Mouse (Mus musculus) forebrain, embryonic 14.5 days (tissue): ENCODE measurements around the gene Rsph6a. TPM values are rescaled to one million over a fixed set of nuclear protein-coding genes. Genes with fewer than 3 reads are reported as not detected.

Source experiments
- ATAC-seq: fragments of 200-750 bp; cut with Nextera tagmentation; 2 replicates; pipeline ENCODE4 v1.8.0; 2017; ENCODE audit warnings: mild to moderate bottlenecking, moderate library complexity
- DNase-seq: peaks from one replicate; pipeline ENCODE4 v3.0.0-alpha.2; 2015; ENCODE audit warnings: low spot score
- H3K27ac ChIP-seq: fragments of 300-500 bp; sonication (generic); 2 replicates; pipeline ENCODE4 v1.5.1; 2014; ENCODE audit warnings: low read depth, mild to moderate bottlenecking, control low read depth, low read length, moderate library complexity
- H3K27me3 ChIP-seq: fragments of 300-500 bp; sonication (generic); replicated peaks from 2 replicates; pipeline ENCODE4 v1.6.1; 2014; ENCODE audit warnings: low read length, control low read depth, mixed read lengths; ENCODE audit not compliant: control insufficient read depth, insufficient read depth
- H3K36me3 ChIP-seq: fragments of 300-500 bp; sonication (generic); 2 replicates; pipeline ENCODE4 v1.6.1; 2014; ENCODE audit warnings: low read length, control low read depth; ENCODE audit not compliant: control insufficient read depth, insufficient read depth
- H3K4me1 ChIP-seq: fragments of 300-500 bp; sonication (generic); 2 replicates; pipeline ENCODE4 v1.6.1; 2014; ENCODE audit warnings: antibody characterized with exemption, low read length, control low read depth; ENCODE audit not compliant: control insufficient read depth, insufficient read depth
- H3K4me2 ChIP-seq: fragments of 300-500 bp; sonication (generic); 2 replicates; pipeline ENCODE4 v1.6.1; 2014; ENCODE audit warnings: mild to moderate bottlenecking, control low read depth, low read length
- H3K4me3 ChIP-seq: fragments of 300-500 bp; sonication (generic); 2 replicates; pipeline ENCODE4 v1.5.1; 2014; ENCODE audit warnings: low read depth, low read length, control low read depth
- H3K9ac ChIP-seq: fragments of 300-500 bp; sonication (generic); 2 replicates; pipeline ENCODE4 v1.6.1; 2014; ENCODE audit warnings: mild to moderate bottlenecking, low read length, control low read depth, moderate library complexity
- H3K9me3 ChIP-seq: fragments of 300-500 bp; sonication (generic); replicated peaks from 2 replicates; pipeline ENCODE4 v1.6.1; 2016; ENCODE audit warnings: low read length, control low read depth, mixed read lengths; ENCODE audit not compliant: control insufficient read depth
- WGBS: fragments of 180-500 bp; shearing (Covaris S2); extraction: QIAGEN DNeasy Blood & Tissue Kit; methylation state at CpG from one replicate; pipeline ENCODE4 v1.1.7; 2014; 5-methylcytosine and 5-hydroxymethylcytosine counted together
- polyA plus RNA-seq: library from polyadenylated mRNA; unstranded; fragments of >200 nt; fragmentation: Nextera tagmentation; extraction: Ambion mirVana; gene quantifications from 2 replicates; pipeline ENCODE4 v1.2.1, GENCODE M21; 2014

The Rsph6a gene
- polyA plus RNA-seq, 1 experiment from 2014 or later = not detected

GRCm38 (mm10) chr7:19016042-19016441 lies 38.4 kb upstream of the Rsph6a start:
- no peak for DNase-seq
- 90% methylated on average over 4 of the region's 4 CpGs for WGBS
- Histone ChIP-seq H3K4me2 (no peak overlapping the region), H3K9ac (no peak overlapping the region), H3K36me3 (no peaks in the 10 kb centered on the region), H3K9me3 (no peaks in the 10 kb centered on the region), H3K4me3 (no peak overlapping the region), H3K27me3 (peaks cover 2% of the 10 kb centered on the region), H3K4me1 (no peaks in the 10 kb centered on the region; the same call in 1 of the 2 replicates), H3K27ac (no peak overlapping the region)
- no peak for ATAC-seq

DNA sequence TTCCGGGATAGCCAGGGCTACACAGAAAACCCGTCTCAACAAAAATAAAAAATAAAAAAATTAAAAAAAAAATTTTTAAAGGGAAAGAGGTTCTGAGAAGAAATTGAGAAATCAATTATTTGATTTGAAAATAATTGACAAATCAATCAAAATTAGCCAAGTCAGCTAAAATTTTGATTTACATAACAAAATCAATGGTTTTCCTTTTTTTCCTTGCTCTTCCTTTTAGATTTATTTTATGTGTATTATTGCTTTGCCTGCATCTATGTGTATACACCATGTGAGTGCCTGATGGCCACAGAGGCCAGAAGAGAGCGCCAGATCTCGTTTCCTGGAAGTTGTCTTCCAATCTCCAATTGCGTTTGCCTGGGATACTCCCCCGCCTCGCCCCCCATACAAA lies 36.6 kb upstream of the Rsph6a start:
- Histone ChIP-seq H3K9ac (no peak overlapping the region), H3K4me2 (no peak overlapping the region), H3K9me3 (no peaks in the 10 kb centered on the region), H3K4me1 (no peaks in the 10 kb centered on the region), H3K27ac (no peak overlapping the region), H3K36me3 (no peaks in the 10 kb centered on the region), H3K4me3 (no peak overlapping the region), H3K27me3 (peaks cover 21% of the 10 kb centered on the region)
- 91% methylated on average over 7 of the region's 7 CpGs for WGBS
- no peak for ATAC-seq
- DNase-seq = no peak

GRCm38 (mm10) chr7:19021048-19021447 lies 33.4 kb upstream of the Rsph6a start:
- no peaks in the 10 kb centered on the region for H3K36me3 ChIP-seq
- no peak for ATAC-seq
- no peaks in the 10 kb centered on the region for H3K9me3 ChIP-seq
- H3K9ac ChIP-seq = no peak overlapping the region
- no peak for DNase-seq
- H3K4me3 ChIP-seq = no peak overlapping the region
- peaks cover 30% of the 10 kb centered on the region for H3K27me3 ChIP-seq
- no peak overlapping the region for H3K4me2 ChIP-seq
- H3K4me1 ChIP-seq = peaks cover 4% of the 10 kb centered on the region; the same call in 1 of the 2 replicates
- WGBS = 23% methylated on average over 8 of the region's 8 CpGs
- H3K27ac ChIP-seq = no peak overlapping the region

GRCm38 (mm10) chr7:19022189-19022958 lies 32.1 kb upstream of the Rsph6a start:
- Histone ChIP-seq H3K4me3 (no peak overlapping the region), H3K9me3 (no peaks in the 10 kb centered on the region), H3K4me1 (peaks cover 4% of the 10 kb centered on the region; the same call in 1 of the 2 replicates), H3K27ac (no peak overlapping the region), H3K36me3 (no peaks in the 10 kb centered on the region), H3K27me3 (peaks cover 30% of the 10 kb centered on the region), H3K4me2 (no peak overlapping the region), H3K9ac (no peak overlapping the region)
- no peak for ATAC-seq
- no peak for DNase-seq
- 67% methylated on average over 18 of the region's 18 CpGs for WGBS

- Histone ChIP-seq H3K4me2 (peak within 1 kb of the TSS; percentile 87), H3K36me3 (0 out of 2 replicates have a peak, but pooled peaks cover under 1% of the 10 kb centered on the region), H3K27ac (peak within 1 kb of the TSS; percentile 23; the same call in 1 of the 2 replicates), H3K4me3 (peak within 1 kb of the TSS; percentile 87), H3K27me3 (peaks cover 30% of the 10 kb centered on the region), H3K9ac (peak within 1 kb of the TSS; percentile 92), H3K4me1 (peaks cover 4% of the 10 kb centered on the region; the same call in 1 of the 2 replicates), H3K9me3 (no peaks in the 10 kb centered on the region)
- 3% methylated on average over 29 of the region's 30 CpGs for WGBS
- ATAC-seq (peak; percentile 11), DNase-seq (no peak)
Measured at GRCm38 (mm10) chr7:19023357-19023814, 31.1 kb upstream of the Rsph6a start, which contains the start of gene Foxa3. Gene Foxa3 (minus strand): TSS chr7:19023538.

GRCm38 (mm10) chr7:19024096-19024506 lies 30.4 kb upstream of the Rsph6a start, which contains the start of gene Sympk:
Gene Sympk (plus strand): TSS chr7:19024377.
- peak within 1 kb of the TSS; percentile 23 for H3K27ac ChIP-seq
- no peaks in the 10 kb centered on the region for H3K9me3 ChIP-seq
- H3K4me1 ChIP-seq = peaks cover 4% of the 10 kb centered on the region; the same call in 1 of the 2 replicates
- H3K4me3 ChIP-seq = peak within 1 kb of the TSS; percentile 87
- H3K27me3 ChIP-seq = peaks cover 30% of the 10 kb centered on the region
- peak within 1 kb of the TSS; percentile 87 for H3K4me2 ChIP-seq
- ATAC-seq (peak; percentile 97), DNase-seq (peak; percentile 98)
- peak within 1 kb of the TSS; percentile 92 for H3K9ac ChIP-seq
- under 1% methylated on average over 50 of the region's 50 CpGs for WGBS
- H3K36me3 ChIP-seq = peaks cover 8% of the 10 kb centered on the region

- peak overlapping the region; percentile 87 for H3K4me2 ChIP-seq
- peak overlapping the region; percentile 92 for H3K9ac ChIP-seq
- no peaks in the 10 kb centered on the region for H3K9me3 ChIP-seq
- ATAC-seq = peak; percentile 71
- H3K27me3 ChIP-seq = peaks cover 30% of the 10 kb centered on the region
- peaks cover 14% of the 10 kb centered on the region for H3K36me3 ChIP-seq
- peak; percentile 11 for DNase-seq
- WGBS = 3% methylated on average over 26 of the region's 36 CpGs
- H3K4me1 ChIP-seq = peaks cover 4% of the 10 kb centered on the region; the same call in 1 of the 2 replicates
- H3K4me3 ChIP-seq = peak overlapping the region; percentile 87
- H3K27ac ChIP-seq = peak overlapping the region; percentile 23
Measured at GRCm38 (mm10) chr7:19024581-19025255, 29.8 kb upstream of the Rsph6a start.

DNA sequence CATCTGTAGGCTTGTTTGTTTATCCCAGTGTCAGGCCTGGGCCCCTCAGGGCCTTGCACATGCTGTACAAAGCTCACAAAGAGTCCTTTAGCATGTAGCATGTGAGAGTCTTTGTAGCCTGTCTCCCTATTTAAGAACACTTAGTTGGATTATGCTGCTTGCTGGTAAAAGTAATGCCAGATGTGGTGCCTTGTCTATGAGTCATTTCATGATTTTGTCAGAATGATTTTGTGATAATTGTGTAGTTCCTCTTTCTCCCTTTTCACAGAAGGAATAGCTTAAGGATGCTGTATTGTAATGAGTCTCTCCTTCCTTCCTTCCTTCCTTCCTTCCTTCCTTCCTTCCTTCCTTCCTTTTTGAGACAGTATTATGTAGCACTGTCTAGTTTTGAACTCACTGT lies 26.4 kb upstream of the Rsph6a start:
- H3K27ac ChIP-seq = no peak overlapping the region
- peaks cover 45% of the 10 kb centered on the region for H3K36me3 ChIP-seq
- no peak for DNase-seq
- H3K27me3 ChIP-seq = peaks cover 8% of the 10 kb centered on the region
- H3K4me2 ChIP-seq = no peak overlapping the region
- ATAC-seq = no peak
- H3K9ac ChIP-seq = no peak overlapping the region
- no peak overlapping the region for H3K4me3 ChIP-seq
- no peaks in the 10 kb centered on the region for H3K9me3 ChIP-seq
- peaks cover 4% of the 10 kb centered on the region; the same call in 1 of the 2 replicates for H3K4me1 ChIP-seq
